Mouse (Mus musculus) adrenal gland, postnatal 14 days (tissue): ENCODE data around the gene Lrp2. TPM values are rescaled to one million over a fixed set of nuclear protein-coding genes. Genes with fewer than 3 reads are reported as not detected.

Experiments
- DNase-seq: peaks from one replicate; pipeline ENCODE4 v3.0.0; 2021; ENCODE audit warnings: mixed read lengths
- long read RNA-seq, 2 experiments: library from polyadenylated mRNA; stranded (forward); transcript quantifications; one replicate each; pipeline ENCODE4 v2.0.0; 2021
- total RNA-seq: library from RNA; stranded (reverse); gene quantifications from 2 replicates; pipeline ENCODE4 v1.2.3, GENCODE M21; 2021

Gene Lrp2
- 0.78 and 0.83 TPM in 2 replicates for total RNA-seq
- long read RNA-seq, experiment 1: 0 reads
- long read RNA-seq, experiment 2: 0 reads

GRCm38 (mm10) chr2:69585886-69586398 lies at the start of gene Lrp2:
Lrp2 (minus strand) TSS chr2:69586065.
- peak; percentile 11 for DNase-seq

DNA sequence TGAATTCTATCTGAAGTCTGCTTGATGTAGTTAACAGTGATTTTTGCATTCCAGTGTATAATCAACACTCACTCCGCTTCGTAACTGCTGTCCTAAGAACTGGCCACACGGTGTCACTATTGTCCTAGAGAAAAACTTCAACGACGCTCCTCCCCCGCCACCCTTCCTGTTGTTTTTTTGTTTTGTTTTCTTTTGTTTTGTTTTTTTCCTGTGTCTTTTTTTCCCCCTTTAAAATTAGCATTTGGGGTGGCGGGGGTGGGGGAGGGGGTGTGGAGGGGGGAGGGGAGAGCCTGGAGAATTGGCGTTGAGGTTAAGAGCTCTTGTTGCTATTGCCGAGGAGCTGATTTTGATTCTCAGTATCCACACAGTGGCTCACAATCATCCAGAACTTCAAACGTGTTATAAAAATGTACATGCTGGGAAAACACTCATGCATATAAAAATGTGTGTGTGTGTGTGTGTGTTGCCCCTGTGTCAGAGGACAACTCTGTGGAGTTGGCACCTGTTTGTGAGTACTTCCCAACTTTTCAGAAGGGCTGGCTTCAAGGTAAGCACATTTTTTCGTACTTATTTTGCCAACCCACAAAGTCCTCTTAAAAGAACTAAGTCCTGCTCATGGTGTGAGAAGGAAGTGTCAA lies 49.3 kb upstream of the Lrp2 start:
- peak; percentile 64 for DNase-seq

DNA sequence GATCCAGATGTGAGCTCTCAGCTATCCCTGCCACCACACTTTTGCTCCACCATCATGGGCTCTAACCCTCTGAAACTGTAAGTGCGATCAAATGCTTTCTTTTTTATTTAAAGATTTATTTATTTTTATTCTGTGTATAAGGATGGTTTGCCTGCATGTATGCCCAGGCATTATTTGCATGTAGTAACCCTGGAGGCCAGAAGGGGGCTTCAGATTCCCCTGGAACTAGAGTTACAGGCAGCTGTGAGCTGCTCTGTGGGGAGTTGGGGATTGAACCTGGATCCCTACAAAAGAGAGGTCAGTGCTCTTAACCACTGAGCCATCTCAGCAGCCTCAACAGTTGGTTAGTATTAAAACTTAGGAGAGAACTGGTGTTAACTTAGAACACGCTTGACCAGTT lies 45.6 kb upstream of the Lrp2 start:
- peak; percentile 35 for DNase-seq

DNA sequence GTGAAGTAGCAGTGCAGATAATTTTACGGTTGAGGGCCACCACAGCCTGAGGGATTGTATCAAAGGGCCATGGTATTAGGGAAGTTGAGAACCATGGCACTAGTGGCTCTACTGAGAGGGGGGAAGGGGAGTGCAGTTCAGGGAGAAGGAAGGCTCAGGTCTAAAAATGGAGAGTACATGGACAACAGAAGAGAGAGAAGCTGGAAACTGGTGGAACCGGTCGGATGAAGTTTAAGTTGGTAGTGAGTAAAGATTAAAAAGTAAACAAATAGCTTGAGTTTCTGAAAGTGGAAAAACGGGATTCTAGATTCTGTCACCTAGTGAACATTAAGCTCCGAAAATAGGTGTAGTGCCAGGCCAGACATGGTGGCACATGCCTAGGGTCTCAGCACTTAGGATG lies 44.9 kb upstream of the Lrp2 start:
- no peak for DNase-seq

DNA sequence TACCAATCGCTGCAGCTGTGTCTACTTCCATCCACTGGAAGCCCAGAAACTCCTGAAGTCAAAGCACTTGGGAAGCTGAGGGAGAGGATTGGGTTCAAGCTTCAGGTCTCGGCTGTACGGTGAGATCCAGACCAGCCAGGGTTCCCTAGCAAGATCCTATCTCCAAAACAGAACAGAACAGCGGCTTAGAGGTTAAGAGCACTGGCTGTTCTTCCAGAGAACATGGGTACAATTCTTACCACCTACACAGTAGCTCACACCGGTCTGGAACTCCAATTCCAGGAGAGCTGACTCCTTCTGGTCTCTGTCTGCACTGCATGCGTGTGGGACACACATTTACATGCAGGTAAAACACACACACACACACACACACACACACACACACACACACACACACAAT lies 44.0 kb upstream of the Lrp2 start:
- DNase-seq: no peak

DNA sequence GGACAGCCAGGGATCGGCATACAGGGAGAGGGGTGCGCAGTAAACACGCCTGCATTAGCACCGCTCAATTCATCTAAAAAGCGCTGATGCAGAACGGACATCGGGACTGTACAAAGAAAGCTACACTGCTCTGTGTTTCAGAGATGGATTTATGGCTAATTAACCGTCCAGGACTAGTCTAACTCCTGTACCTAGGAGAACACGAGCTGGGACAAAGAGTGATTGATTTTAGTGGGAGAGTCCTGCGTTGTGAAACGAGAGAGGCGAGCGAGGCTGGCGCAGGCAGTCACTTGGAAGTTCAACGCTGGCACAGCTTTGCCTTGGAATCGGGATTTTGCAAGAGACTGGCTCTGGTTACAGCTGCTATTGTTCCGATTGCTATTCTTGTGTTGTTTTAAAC lies 43.4 kb upstream of the Lrp2 start:
- DNase-seq: peak; percentile 63

DNA sequence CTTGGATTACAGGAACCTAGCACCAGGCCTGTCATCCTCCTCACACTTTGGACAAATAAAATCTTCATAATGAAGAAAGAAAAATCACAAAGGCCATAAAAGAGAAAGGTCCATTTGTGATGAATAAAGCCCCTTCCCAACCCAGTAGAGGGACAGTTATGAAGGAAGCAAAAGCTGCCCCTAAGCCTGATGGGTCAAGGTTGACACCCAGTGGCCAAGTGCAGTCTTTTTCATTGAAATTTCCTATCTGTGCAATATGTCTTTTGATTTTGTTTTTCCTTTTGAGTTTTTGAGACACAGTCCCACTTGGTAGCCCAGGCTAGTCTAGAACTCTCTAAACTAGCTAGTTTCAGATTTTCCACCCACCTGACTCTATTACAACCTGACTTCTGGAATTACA lies 33.4 kb upstream of the Lrp2 start:
- no peak for DNase-seq

DNA sequence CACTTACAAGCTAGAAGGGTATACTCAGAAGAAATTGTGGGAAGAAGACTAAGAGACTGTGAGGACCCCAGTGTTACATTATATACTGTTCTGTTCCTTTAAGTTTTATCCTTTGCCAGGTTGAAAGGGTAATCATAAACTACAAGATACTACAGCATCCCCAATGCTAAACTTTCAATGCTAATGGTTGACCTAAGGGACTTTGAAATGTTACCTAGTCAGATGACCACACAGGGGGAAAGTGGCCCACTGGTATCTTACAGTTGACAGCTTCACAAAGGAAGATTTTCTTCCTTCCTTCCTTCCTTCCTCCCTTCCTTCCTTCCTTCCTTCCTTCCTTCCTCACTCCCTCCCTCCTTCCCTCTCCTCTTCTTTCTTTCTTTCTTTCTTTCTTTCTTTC lies 32.5 kb upstream of the Lrp2 start:
- no peak for DNase-seq

DNA sequence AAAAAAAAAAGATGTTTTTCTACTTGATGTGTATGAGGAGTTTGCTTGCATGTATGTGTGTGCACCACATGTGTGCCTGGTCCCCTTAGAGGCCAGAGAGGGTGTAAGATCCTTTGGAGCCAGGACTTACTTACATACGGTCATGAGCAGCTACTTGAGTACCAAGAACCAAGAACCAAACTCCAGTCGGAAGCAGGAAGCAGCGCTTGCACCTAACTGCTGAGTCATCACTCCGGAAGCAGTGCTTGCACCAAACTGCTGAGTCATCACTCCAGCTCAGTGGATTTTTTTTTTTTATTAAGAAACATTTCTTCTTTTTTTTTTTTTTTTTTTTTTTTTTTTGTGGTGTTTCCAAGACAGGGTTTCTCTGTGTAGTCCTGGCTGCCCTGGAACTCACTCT lies 27.4 kb upstream of the Lrp2 start:
- DNase-seq: peak; percentile 51

- no peak for DNase-seq
Observed at GRCm38 (mm10) chr2:69612716-69613115, 26.9 kb upstream of the Lrp2 start.

GRCm38 (mm10) chr2:69612237-69612636 lies 26.4 kb upstream of the Lrp2 start:
- no peak for DNase-seq

- no peak for DNase-seq
Observed at GRCm38 (mm10) chr2:69606621-69607020, 20.8 kb upstream of the Lrp2 start.

- no peak for DNase-seq
Observed at GRCm38 (mm10) chr2:69603726-69604393, 18.0 kb upstream of the Lrp2 start.

- no peak for DNase-seq
Observed at GRCm38 (mm10) chr2:69593168-69593567, 7.3 kb upstream of the Lrp2 start.

DNA sequence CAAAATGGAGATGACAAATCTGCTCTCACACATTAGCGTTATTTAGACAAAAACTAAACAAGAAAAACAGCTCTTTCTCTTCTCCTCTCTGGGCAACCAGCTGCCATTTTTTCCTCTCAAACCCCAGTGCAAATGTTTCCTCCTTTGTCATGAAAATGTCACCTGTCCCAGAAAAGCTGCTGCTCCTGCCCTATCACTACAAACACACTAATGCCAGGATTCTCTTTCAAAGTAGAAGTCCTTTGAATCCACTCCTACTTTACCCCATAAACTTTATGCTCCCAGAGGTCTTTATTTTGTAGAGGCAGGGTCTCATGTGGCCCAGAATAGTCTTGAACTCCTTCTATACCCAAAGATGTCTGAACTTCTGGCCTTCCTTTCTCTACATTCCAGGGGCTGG lies 6.7 kb upstream of the Lrp2 start:
- no peak for DNase-seq

DNA sequence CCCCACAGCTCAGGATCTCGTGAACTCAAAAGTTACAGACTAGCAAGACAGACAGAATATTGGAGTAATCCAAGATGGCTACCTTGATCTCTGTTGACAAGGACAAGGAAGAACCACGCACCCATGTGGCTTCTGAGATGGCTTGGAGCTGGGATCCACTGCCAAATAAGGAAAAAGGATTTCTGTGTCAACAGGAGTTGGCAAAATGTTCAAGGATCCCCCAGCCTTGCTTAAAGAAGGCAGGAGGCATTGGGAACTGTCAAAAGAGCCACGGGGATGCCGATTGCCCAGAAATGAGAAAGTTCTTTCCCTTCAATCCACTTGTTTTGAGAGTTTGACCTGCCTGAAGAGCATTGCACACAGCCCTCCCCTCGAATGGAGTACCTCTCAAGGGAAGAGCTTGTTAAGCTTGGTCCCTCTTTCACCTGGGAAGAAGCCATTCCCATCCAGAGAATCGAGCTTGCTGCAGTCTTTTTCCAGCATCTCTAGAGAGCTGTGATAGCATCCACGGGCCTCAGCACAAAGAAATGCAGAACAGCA lies 6.2 kb upstream of the Lrp2 start:
- no peak for DNase-seq

- DNase-seq: no peak
Observed at GRCm38 (mm10) chr2:69590548-69590947, 4.7 kb upstream of the Lrp2 start.

DNA sequence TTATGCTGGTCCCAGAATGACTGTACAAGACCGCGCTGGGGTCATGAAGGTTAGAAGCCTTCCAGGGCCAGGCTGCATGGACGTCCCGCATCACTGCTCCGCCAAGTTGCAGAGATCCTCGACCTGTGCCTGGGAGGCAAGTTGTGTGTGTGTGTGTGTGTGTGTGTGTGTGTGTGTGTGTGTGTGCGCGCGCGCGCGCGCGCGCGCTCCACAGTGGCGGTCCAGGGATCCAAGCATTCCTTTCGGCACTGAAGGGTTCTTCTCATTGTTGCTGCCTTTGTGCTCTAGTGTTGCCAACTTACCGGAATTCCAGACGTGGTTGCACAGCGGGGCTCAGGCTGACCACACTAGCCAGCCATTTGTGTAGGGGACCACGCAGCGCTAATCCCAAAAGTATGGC lies 2.0 kb upstream of the Lrp2 start:
- DNase-seq: no peak

DNA sequence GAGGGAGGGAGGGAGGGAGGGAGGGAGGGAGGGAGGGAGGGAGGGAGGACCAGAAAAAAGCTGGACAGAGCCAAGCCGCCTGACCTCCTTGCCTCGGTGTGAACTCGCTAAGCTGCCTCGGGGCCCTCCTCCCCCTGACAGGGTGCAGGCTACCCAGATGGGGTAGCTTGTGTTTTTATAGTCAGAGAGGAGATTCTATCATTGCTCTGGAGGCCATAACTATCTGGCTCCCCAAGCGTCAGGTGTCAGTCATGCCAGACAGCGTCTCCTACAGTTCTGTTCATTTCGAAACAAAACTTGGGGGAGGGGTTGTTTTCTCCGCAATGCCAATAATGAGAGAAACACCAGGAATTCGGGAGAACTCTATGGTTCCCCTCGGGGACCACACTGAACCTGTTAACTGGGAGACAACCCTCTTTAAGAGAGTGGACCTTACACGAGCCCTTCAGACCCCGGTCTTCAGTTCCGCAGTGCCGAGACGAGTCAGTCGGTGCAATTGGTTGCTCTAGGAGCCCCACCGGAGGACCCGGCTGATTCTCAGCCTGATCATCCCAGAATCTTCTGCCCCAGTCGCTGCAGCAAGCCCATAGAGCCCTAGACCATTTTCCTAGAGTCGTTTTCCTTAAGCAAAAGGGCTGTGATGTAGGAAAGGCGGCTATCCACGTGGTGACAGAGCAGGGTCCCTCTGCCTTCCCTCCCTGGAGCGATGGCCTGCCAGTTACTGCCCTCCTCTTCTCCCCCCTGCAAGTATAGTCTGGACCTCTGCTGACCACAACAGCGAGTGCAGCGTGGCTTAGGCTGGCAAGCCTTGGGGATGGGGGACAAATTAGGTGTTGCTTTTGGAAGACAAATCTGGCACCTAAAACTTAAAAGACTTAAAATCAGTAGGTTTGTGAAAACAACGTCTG lies 1.2 kb upstream of the Lrp2 start:
- DNase-seq: no peak

GRCm38 (mm10) chr2:69585191-69585885 lies 527 bp downstream of the Lrp2 start:
- peak; percentile 19 for DNase-seq

DNA sequence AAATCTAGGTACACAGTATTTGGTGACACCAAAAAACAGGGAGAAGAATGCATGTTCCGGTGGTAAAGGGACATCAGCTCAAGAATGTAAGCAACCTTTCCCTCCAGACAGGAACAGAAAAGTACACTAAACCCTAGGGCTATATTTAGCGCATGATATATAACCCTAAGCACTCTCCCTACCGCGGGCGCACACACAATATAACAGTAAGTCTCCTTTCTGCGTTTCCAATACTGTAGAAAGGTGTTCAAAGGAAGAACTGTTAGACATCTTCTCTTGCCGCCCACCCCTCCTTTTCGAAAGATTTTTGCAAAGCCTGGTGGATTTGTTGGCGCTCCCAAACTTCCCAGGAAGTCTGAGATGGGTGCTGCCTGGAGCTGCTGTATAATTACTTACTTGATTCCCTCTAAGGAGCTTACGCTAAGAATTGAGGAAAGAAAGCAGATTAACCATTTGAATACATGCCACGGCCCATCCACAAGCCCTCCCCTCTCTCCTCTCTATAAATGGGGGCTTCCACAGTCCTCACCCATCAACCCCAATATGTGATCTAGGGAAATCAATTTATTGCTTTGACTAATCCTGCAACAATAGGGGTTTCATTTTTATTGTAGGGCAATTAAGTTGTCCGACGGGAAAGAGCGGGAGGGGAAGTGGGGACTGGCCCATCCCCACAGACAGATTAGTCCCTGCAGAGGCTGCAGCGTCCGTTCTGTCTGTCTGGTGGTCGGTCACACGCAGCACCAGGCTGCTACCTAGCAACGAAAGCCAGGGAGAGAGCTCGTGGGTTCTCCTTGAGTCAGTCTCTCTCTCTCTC lies 1.5 kb downstream of the Lrp2 start:
- DNase-seq: no peak
